Mouse (Mus musculus) midbrain, embryonic 11.5 days (tissue): ENCODE data around the gene Hlcs. TPM values are rescaled to one million over a fixed set of nuclear protein-coding genes. Genes with fewer than 3 reads are reported as not detected.
A peak's percentile ranks its signal among the peaks of the same experiment; 100 is the strongest.

ENCODE experiments used
- ATAC-seq: fragments of 200-750 bp; cut with Nextera tagmentation; 2 replicates; pipeline ENCODE4 v1.8.0; 2017; ENCODE audit warnings: moderate TSS enrichment, moderate library complexity; ENCODE audit not compliant: low FRiP score
- DNase-seq: peaks from one replicate; pipeline ENCODE4 v3.0.0; 2015; ENCODE audit warnings: low spot score; ENCODE audit errors: missing footprints
- H3K27ac ChIP-seq: fragments of 300-500 bp; sonication (generic); 2 replicates; pipeline ENCODE4 v1.5.1; 2014; ENCODE audit warnings: low read depth, low read length
- H3K27me3 ChIP-seq: fragments of 300-500 bp; sonication (generic); 2 replicates; pipeline ENCODE4 v1.6.1; 2014; ENCODE audit warnings: mild to moderate bottlenecking, low read length, moderate library complexity, mixed read lengths; ENCODE audit not compliant: control insufficient read depth, insufficient read depth
- H3K36me3 ChIP-seq: fragments of 300-500 bp; sonication (generic); 2 replicates; pipeline ENCODE4 v1.6.1; 2014; ENCODE audit warnings: mild to moderate bottlenecking, low read length, moderate library complexity, mixed read lengths; ENCODE audit not compliant: control insufficient read depth, insufficient read depth
- H3K4me1 ChIP-seq: fragments of 300-500 bp; sonication (generic); 2 replicates; pipeline ENCODE4 v1.6.1; 2014; ENCODE audit warnings: low read length; ENCODE audit not compliant: control insufficient read depth, insufficient read depth
- H3K4me2 ChIP-seq: fragments of 300-500 bp; sonication (generic); 2 replicates; pipeline ENCODE4 v1.6.1; 2014; ENCODE audit warnings: mild to moderate bottlenecking, moderate library complexity
- H3K4me3 ChIP-seq: fragments of 300-500 bp; sonication (generic); 2 replicates; pipeline ENCODE4 v1.5.1; 2014; ENCODE audit warnings: low read depth, low read length
- H3K9ac ChIP-seq: fragments of 300-500 bp; sonication (generic); 2 replicates; pipeline ENCODE4 v1.6.1; 2014; ENCODE audit warnings: low read length
- H3K9me3 ChIP-seq: fragments of 300-500 bp; sonication (generic); 2 replicates; pipeline ENCODE4 v1.6.1; 2016; ENCODE audit warnings: low read length; ENCODE audit not compliant: control insufficient read depth
- WGBS: fragments of 180-500 bp; shearing (Covaris S2); extraction: QIAGEN DNeasy Blood & Tissue Kit; methylation state at CpG from one replicate; pipeline ENCODE4 v1.1.7; 2014; 5-methylcytosine and 5-hydroxymethylcytosine counted together
- polyA plus RNA-seq: library from polyadenylated mRNA; unstranded; fragments of >200 nt; fragmentation: Nextera tagmentation; extraction: Ambion mirVana; gene quantifications from 2 replicates; pipeline ENCODE4 v1.2.1, GENCODE M21; 2014

Hlcs gene
- polyA plus RNA-seq, 1 experiment from 2014 or later, result 8.1 TPM

DNA sequence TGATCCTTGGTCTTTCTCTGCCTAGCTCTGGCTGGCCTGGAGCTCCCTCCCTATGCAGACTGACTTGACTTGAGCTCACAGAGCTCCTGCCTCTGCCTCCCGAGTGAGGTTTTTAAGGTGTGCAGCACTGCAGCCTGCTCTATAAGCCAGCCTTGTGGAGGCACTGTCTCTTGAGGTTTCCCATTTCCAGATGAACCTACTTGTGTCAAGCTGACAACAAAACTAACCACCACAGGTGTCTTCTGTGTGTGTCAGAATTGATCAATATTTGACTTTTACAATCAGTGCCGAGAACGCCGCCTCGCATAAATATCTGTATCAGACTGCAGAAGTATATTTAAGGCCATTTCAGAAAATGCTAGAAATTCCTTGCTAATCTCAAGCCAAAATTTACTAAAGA is 1.3 kb upstream of the Hlcs start:
- Histone ChIP-seq H3K4me1 (peaks cover 5% of the 10 kb centered on the region; the same call in 1 of the 2 replicates), H3K4me2 (no peak overlapping the region), H3K27ac (no peak overlapping the region), H3K4me3 (no peak overlapping the region), H3K27me3 (no peaks in the 10 kb centered on the region), H3K9me3 (no peaks in the 10 kb centered on the region), H3K9ac (no peak overlapping the region), H3K36me3 (no peaks in the 10 kb centered on the region)
- peak; percentile 62 for DNase-seq
- WGBS, result 95% methylated on average over 5 of the region's 5 CpGs
- ATAC-seq, result no peak

DNA sequence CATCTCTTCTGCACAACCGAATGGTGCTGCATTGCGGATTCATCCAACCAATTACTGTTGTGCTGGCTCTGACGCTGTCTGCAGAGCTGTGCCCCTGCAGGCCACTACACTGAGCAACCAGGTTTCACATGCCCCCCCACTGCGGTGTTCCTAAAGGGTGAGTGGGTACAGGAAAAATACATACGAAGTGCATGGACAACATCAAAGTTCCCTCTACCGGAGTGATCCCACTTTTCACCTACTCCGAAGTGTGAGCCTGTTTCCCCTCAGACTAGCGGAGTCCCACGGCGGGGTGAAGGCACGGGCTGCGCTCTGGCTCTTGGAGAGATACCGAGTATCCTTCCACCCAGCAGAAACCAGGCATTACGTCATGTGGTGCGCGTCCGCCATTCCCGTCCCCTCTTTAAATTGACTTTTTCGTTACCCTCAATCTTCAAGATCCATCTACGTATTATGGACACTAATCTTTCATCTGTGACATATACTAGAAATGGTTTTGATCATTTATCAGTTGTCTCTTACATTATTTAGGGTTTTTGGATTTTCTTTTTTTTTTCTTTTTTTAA is 625 bp downstream of the Hlcs start:
- WGBS, result under 1% methylated on average over 20 of the region's 20 CpGs
- no peaks in the 10 kb centered on the region for H3K27me3 ChIP-seq
- H3K4me3 ChIP-seq, result peak overlapping the region; percentile 70
- H3K27ac ChIP-seq, result peak overlapping the region; percentile 98
- H3K4me1 ChIP-seq, result peaks cover 5% of the 10 kb centered on the region; the same call in 1 of the 2 replicates
- no peaks in the 10 kb centered on the region for H3K9me3 ChIP-seq
- H3K9ac ChIP-seq, result peak overlapping the region; percentile 90
- peak overlapping the region; percentile 71 for H3K4me2 ChIP-seq
- DNase-seq (peak; percentile 98), ATAC-seq (peak; percentile 86)
- H3K36me3 ChIP-seq, result no peaks in the 10 kb centered on the region

GRCm38 (mm10) chr16:94311931-94312330 is 1.4 kb downstream of the Hlcs start:
- Histone ChIP-seq H3K27me3 (no peaks in the 10 kb centered on the region), H3K4me2 (peak overlapping the region; percentile 71), H3K4me1 (peaks cover 5% of the 10 kb centered on the region; the same call in 1 of the 2 replicates), H3K36me3 (no peaks in the 10 kb centered on the region), H3K27ac (no peak overlapping the region; the same call in 1 of the 2 replicates), H3K4me3 (peak overlapping the region; percentile 70), H3K9me3 (no peaks in the 10 kb centered on the region), H3K9ac (peak overlapping the region; percentile 36)
- DNase-seq, result peak; percentile 82
- ATAC-seq, result no peak
- 78% methylated on average over 4 of the region's 4 CpGs for WGBS

DNA sequence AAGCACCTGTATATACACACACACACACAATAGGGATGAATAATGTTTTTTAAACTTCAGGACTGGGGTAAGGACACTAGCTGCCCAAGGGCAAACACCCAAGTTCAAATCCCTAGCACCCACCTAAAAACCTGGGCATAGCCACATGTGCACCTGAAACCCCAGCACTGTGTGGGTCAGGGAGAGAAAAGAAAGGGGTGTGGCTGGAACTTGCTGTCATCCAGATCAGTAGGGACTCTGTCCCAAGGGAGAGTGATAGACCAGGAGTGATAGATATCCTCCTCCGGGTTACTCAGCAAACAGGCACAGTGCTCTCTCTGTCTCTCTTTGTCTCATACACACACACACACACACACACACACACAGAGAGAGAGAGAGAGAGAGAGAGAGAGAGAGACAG is 2.0 kb downstream of the Hlcs start:
- H3K27ac ChIP-seq, result no peak overlapping the region
- H3K4me2 ChIP-seq, result peak overlapping the region; percentile 71; the same call in 1 of the 2 replicates
- peak overlapping the region; percentile 36 for H3K9ac ChIP-seq

DNA sequence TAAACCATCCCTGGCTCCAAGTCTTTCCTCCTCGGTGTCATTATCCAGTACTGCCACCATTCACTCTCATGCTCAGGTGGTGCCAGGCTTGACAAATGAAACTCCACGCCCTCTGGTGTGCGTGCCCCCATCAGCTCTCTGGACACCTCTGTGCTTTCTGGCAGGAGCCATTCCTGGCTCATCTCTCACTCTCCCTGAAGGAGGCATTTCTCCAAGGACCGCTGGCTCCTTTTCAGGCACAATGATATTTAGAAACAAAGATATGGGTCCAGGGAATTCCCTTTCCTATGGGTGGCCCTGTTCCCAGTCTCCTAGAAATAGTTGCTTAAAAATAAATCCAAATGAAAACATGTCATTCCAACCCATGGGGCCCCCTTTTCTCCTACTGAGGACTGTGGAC is 4.3 kb downstream of the Hlcs start:
- H3K9me3 ChIP-seq, result peaks cover 4% of the 10 kb centered on the region; the same call in 1 of the 2 replicates
- DNase-seq, result peak; percentile 6
- H3K27me3 ChIP-seq, result no peaks in the 10 kb centered on the region
- no peak overlapping the region for H3K4me3 ChIP-seq
- 92% methylated on average over 4 of the region's 4 CpGs for WGBS
- no peak overlapping the region for H3K27ac ChIP-seq
- peaks cover 5% of the 10 kb centered on the region; the same call in 1 of the 2 replicates for H3K4me1 ChIP-seq
- no peak overlapping the region for H3K4me2 ChIP-seq
- no peak for ATAC-seq
- no peaks in the 10 kb centered on the region for H3K36me3 ChIP-seq
- no peak overlapping the region for H3K9ac ChIP-seq

More for the DNA sequence above, 2.0 kb downstream of the Hlcs start:
- WGBS, result 75% methylated on average over 1 of the region's 1 CpGs
- H3K27me3 ChIP-seq, result no peaks in the 10 kb centered on the region
- DNase-seq, result no peak
- H3K36me3 ChIP-seq, result no peaks in the 10 kb centered on the region
- peaks cover 5% of the 10 kb centered on the region; the same call in 1 of the 2 replicates for H3K4me1 ChIP-seq
- H3K9me3 ChIP-seq, result no peaks in the 10 kb centered on the region
- no peak overlapping the region for H3K4me3 ChIP-seq
- ATAC-seq, result no peak

GRCm38 (mm10) chr16:94307942-94308341 is 5.4 kb downstream of the Hlcs start:
- H3K4me3 ChIP-seq, result no peak overlapping the region
- WGBS, result 54% methylated on average over 6 of the region's 6 CpGs
- no peak overlapping the region for H3K27ac ChIP-seq
- ATAC-seq (no peak), DNase-seq (peak; percentile 78)
- H3K9ac ChIP-seq, result no peak overlapping the region
- peaks cover 4% of the 10 kb centered on the region; the same call in 1 of the 2 replicates for H3K9me3 ChIP-seq
- no peaks in the 10 kb centered on the region for H3K36me3 ChIP-seq
- H3K4me2 ChIP-seq, result no peak overlapping the region
- peaks cover 2% of the 10 kb centered on the region; the same call in 1 of the 2 replicates for H3K4me1 ChIP-seq
- H3K27me3 ChIP-seq, result peaks cover 2% of the 10 kb centered on the region; the same call in 1 of the 2 replicates

GRCm38 (mm10) chr16:94307526-94307925 is 5.8 kb downstream of the Hlcs start:
- WGBS, result 81% methylated on average over 6 of the region's 6 CpGs
- no peak overlapping the region for H3K9ac ChIP-seq
- DNase-seq, result no peak
- H3K4me1 ChIP-seq, result peaks cover 6% of the 10 kb centered on the region
- H3K4me3 ChIP-seq, result no peak overlapping the region
- ATAC-seq, result no peak
- H3K27me3 ChIP-seq, result peaks cover 5% of the 10 kb centered on the region; the same call in 1 of the 2 replicates
- no peak overlapping the region for H3K4me2 ChIP-seq
- H3K36me3 ChIP-seq, result no peaks in the 10 kb centered on the region
- H3K27ac ChIP-seq, result no peak overlapping the region
- peaks cover 4% of the 10 kb centered on the region; the same call in 1 of the 2 replicates for H3K9me3 ChIP-seq

DNA sequence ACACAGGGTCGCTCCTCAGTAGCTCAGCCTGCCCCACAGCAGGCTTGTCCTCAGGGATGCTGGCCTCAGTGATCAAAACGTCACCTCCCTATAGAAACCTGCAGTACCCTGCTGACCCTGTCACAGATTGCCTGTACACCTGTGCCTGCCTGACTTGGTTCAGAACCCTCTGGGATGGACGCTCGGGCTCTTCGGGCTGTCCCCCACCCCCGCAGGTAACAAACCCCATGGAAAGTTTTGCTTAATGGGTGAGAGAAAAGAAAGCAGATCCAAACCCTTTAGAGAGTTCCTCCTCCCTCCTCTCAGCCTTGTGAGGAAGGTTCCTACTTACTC is 10.2 kb downstream of the Hlcs start:
- DNase-seq (peak; percentile 86), ATAC-seq (peak; percentile 22; the same call in 1 of the 2 replicates)
- H3K4me3 ChIP-seq, result no peak overlapping the region
- H3K27ac ChIP-seq, result no peak overlapping the region
- peak overlapping the region; percentile 34 for H3K4me2 ChIP-seq
- peaks cover 4% of the 10 kb centered on the region; the same call in 1 of the 2 replicates for H3K9me3 ChIP-seq
- H3K9ac ChIP-seq, result no peak overlapping the region
- peaks cover 5% of the 10 kb centered on the region; the same call in 1 of the 2 replicates for H3K27me3 ChIP-seq
- WGBS, result 30% methylated on average over 6 of the region's 6 CpGs
- no peaks in the 10 kb centered on the region for H3K36me3 ChIP-seq
- H3K4me1 ChIP-seq, result peaks cover 7% of the 10 kb centered on the region
